Mouse (Mus musculus) cerebellum, adult 2 months (tissue): ENCODE measurements around the gene Praf2. TPM values are rescaled to one million over a fixed set of nuclear protein-coding genes. Genes with fewer than 3 reads are reported as not detected.

Source experiments
- DNase-seq, 2 experiments: peaks; one replicate each; pipeline ENCODE4 v3.0.0; 2021
- H3K27ac ChIP-seq: fragments of 200-500 bp; 2 replicates; pipeline ENCODE4 v1.5.1; 2012; ENCODE audit warnings: low read length, control low read depth, inconsistent platforms; ENCODE audit not compliant: insufficient read depth
- H3K27me3 ChIP-seq: fragments of 200-500 bp; 2 replicates; pipeline ENCODE4 v1.6.1; 2012; ENCODE audit warnings: inconsistent platforms, mild to moderate bottlenecking, low read length, moderate library complexity; ENCODE audit not compliant: control insufficient read depth, insufficient read depth
- H3K4me1 ChIP-seq: fragments of 200-500 bp; 2 replicates; pipeline ENCODE4 v1.6.1; 2011; ENCODE audit warnings: low read length; ENCODE audit not compliant: control insufficient read depth, insufficient read depth
- H3K4me3 ChIP-seq: fragments of 200-500 bp; replicated peaks from 2 replicates; pipeline ENCODE3; 2011; ENCODE audit warnings: mild to moderate bottlenecking, low read depth, low read length, control low read depth; ENCODE audit not compliant: insufficient read depth
- CTCF ChIP-seq: fragments of 200-500 bp; IDR thresholded peaks from 2 replicates; pipeline ENCODE4 v1.5.1; 2011; ENCODE audit warnings: low read depth, mild to moderate bottlenecking, control low read depth, low read length, moderate library complexity, borderline replicate concordance; ENCODE audit not compliant: insufficient read depth
- POLR2A ChIP-seq: fragments of 200-500 bp; IDR thresholded peaks from 2 replicates; pipeline ENCODE4 v1.6.1; 2011; ENCODE audit warnings: low read length, control low read depth, borderline replicate concordance; ENCODE audit not compliant: insufficient read depth
- WGBS: fragments of 180-500 bp; shearing (Covaris S2); methylation state at CpG from one replicate; pipeline ENCODE4 v1.1.7; 2018; 5-methylcytosine and 5-hydroxymethylcytosine counted together
- polyA plus RNA-seq: library from polyadenylated mRNA; depleted of rRNA; stranded (reverse); fragments of >200 nt; gene quantifications from 2 replicates; pipeline ENCODE4 v1.2.3, GENCODE M21; 2012

The Praf2 gene
- polyA plus RNA-seq, 1 experiment, result 179 TPM

DNA sequence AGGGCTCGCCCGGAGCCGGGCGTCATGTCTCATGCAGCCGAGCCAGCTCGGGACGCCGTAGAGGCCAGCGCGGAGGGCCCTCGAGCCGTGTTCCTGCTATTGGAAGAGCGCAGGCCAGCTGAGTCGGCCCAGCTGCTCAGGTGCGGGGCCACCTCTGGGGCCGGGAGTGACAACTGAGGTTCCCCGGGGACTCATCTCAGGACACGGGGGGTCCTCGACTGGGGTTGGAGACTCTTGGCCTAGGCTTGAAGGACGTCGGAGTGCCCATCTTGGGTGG lies 34.6 kb downstream of the Praf2 start:
- TF ChIP-seq CTCF (no peak), POLR2A (no peak)
- H3K4me3 ChIP-seq, result peak overlapping the region; percentile 84
- H3K27me3 ChIP-seq, result no peaks in the 10 kb centered on the region
- DNase-seq, result no peak
- H3K4me1 ChIP-seq, result peaks cover 5% of the 10 kb centered on the region; the same call in 1 of the 2 replicates
- H3K27ac ChIP-seq, result peak overlapping the region; percentile 66
- WGBS, result 9% methylated on average over 21 of the region's 21 CpGs

DNA sequence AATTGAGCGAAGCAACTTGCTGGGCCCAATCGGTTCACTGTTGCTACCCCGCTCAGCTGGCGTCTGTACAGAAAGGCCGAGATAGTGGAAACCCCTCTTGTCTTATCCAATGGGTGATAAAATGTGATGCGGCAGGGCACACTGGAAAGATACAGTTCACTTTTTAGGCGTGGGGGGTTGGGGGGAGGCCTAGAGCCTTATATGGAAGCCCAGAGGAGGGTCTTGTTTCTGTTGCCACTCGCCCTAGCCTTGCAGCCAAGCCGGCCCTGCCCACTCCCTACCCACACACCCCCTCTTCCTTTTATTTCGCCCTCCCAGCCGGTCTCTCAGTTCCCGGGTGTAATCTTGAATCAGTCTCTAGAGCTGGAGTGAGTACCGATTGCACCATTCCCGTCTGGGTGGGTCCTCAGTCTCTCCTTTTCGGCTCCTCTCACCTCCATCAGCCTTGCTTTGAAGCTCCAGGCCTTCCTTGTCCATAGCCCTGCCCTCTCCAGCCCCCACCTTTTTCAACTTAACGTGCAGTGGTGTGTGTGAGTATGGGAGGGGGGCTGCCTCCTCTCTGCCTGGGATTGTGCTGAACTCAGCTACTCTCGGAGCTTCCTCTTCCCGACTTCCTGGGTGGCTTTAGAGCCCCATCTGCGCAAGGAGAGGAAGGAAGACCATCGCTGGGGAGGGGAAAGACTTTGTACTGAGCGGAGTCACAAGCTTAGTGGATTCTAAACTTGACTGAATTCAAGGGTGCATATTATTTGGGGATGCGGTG lies 35.6 kb downstream of the Praf2 start:
- DNase-seq, result no peak
- TF ChIP-seq POLR2A (no peak), CTCF (no peak)
- Histone ChIP-seq H3K4me1 (peaks cover 5% of the 10 kb centered on the region; the same call in 1 of the 2 replicates), H3K4me3 (peak overlapping the region; percentile 84), H3K27me3 (no peaks in the 10 kb centered on the region), H3K27ac (no peak overlapping the region)
- WGBS, result 5% methylated on average over 22 of the region's 22 CpGs

DNA sequence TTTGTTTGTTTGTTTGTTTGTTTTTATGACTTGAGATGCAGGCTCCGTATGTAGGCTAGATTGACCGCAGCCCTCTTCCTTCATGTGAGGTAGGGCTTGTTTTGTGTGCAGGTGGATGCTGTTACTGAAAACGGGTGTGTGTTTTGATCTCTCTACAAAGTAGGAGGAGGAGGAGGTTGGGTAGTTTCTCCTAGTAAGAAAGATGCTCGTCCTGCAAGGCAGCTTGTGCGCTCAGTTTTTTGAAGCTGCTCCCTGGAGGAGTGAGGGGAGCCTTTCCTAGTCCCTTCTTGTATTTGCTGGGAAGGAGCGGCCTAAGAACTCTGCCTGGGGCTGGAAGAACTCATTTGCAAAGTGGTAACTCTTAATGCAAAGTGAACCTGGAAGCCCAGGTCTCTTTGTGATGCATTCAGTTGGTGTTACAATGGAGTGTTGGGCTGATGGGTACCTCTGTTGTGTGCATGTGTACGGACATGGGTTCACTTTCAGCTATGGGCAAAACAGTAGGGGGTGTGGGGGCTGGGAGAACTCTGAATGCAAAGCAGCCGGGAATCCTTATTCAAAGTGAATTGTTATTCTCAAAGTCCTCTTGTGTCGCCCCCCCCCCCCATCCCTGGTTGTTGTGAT lies 36.5 kb downstream of the Praf2 start:
- H3K4me1 ChIP-seq, result peaks cover 5% of the 10 kb centered on the region; the same call in 1 of the 2 replicates
- no peak for TF ChIP-seq CTCF
- no peak for TF ChIP-seq POLR2A
- no peaks in the 10 kb centered on the region for H3K27me3 ChIP-seq
- no peak for DNase-seq
- no peak overlapping the region for H3K27ac ChIP-seq
- H3K4me3 ChIP-seq, result peak overlapping the region; percentile 84
- WGBS, result 15% methylated on average over 9 of the region's 9 CpGs

DNA sequence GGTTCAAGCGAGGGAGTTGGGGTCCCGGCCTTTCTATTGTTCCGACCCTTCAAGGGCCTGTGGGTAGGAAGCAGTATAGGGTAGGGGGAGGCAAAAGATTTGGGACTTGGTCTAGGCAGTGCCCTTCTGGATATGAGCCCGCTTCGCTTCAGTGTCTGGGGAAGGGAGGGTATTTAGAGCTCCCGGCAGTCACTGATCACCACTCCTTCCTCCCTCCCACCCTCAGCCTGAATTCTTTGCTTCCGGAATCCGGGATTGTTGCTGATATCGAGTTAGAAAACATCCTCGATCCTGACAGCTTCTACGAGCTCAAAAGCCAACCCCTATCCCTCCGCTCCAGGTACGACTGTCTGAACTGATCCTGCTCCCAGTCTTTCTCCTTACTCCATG lies 37.0 kb downstream of the Praf2 start:
- no peak for DNase-seq
- WGBS, result 16% methylated on average over 13 of the region's 13 CpGs
- Histone ChIP-seq H3K27me3 (no peaks in the 10 kb centered on the region), H3K4me1 (peaks cover 5% of the 10 kb centered on the region; the same call in 1 of the 2 replicates), H3K27ac (no peak overlapping the region), H3K4me3 (peak overlapping the region; percentile 32)
- TF ChIP-seq POLR2A (no peak), CTCF (no peak)

DNA sequence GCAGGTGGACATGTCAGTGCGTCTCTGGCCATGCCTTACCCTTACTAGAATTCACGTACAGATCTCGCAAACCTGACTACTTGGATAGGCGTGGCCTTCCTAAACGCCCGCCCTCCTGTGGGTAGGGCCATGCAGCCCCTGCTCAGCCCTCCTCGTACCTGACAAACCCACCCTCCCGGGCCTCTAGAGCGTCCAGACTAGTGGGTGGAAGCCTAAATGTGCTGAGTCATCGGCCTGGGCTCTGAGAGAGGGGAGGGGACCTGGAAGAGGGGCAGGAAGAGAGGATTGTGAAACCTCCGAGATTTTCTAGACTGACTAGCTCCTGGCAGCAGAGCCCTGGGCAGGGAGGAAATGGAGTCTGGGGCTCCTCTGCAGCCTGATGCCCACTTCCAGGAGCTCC lies 37.5 kb downstream of the Praf2 start:
- H3K4me3 ChIP-seq, result peak overlapping the region; percentile 32
- WGBS, result 12% methylated on average over 11 of the region's 11 CpGs
- DNase-seq, result no peak
- no peaks in the 10 kb centered on the region for H3K27me3 ChIP-seq
- no peak for TF ChIP-seq CTCF
- no peak for TF ChIP-seq POLR2A
- peaks cover 5% of the 10 kb centered on the region; the same call in 1 of the 2 replicates for H3K4me1 ChIP-seq
- H3K27ac ChIP-seq, result no peak overlapping the region

DNA sequence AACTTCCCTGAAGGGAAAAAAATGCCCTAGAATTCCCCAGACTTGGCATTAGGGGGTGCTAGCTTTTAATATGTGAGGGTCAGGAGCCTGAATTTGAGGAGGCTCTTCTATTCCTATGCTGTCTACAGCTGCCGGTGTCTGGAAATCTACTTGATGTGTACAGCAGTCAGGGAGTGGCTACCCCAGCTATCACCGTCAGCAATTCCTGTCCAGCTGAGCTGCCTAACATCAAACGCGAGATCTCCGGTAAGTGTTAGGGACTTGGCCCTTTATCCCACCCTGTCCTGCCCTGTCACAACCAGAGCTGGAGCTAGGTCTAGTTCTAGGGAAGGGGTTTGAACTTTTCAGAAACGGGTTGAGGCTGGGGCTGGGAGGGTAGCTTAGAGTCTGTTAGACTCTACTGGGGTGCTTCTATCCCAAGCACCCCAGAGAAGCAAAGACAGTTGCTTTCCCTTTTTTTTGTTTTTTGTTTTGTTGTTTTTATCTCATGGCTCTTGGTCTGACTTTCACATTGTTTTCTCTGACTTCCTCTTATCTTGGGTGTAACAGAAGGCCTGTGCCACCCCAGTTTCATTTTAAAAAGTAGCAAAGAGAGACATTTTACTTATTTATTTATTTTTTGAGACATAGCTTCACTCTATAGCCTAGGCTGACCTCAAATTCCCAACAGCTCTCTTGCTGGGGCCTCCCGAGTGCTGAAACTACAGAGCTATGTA lies 41.2 kb downstream of the Praf2 start:
- Histone ChIP-seq H3K4me3 (no peak overlapping the region), H3K27me3 (no peaks in the 10 kb centered on the region), H3K4me1 (peaks cover 5% of the 10 kb centered on the region; the same call in 1 of the 2 replicates), H3K27ac (no peak overlapping the region)
- no peak for TF ChIP-seq CTCF
- no peak for TF ChIP-seq POLR2A
- no peak for DNase-seq
- 88% methylated on average over 7 of the region's 7 CpGs for WGBS

DNA sequence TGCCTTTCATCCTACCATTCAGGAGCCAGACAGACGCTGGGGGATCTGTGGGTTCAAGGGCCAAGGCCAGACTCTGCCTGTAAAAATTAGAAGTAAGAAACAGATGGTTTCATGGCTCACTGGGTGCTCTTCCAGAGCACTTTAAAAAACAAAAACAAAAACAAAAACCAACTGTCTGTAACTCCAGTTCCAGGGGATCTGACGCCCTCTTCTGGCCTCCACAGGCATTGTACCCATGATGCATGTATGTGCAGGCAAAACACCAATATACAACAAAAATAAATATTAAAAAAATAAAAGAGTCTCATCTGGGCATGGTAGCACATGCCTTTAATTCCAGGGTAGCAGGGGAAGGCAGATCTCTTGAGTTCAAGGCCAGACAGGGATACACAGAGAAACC lies 44.5 kb downstream of the Praf2 start:
- no peak for DNase-seq
- Histone ChIP-seq H3K4me1 (no peaks in the 10 kb centered on the region), H3K27me3 (no peaks in the 10 kb centered on the region), H3K27ac (no peak overlapping the region), H3K4me3 (no peak overlapping the region)
- TF ChIP-seq POLR2A (no peak), CTCF (peak; percentile 31; the same call in 1 of the 2 replicates)
- 13% methylated on average over 2 of the region's 2 CpGs for WGBS
